Mouse (Mus musculus): ENCODE data around the gene Morn2.

- TF ChIP-seq CTCF (IDR thresholded peaks at IDR 0.05; ENCODE audit: low read depth, low read length) (no peak), GATA1 (IDR thresholded peaks at IDR 0.05; ENCODE audit: borderline replicate concordance, low read length) (no peak), POLR2AphosphoS5 (IDR thresholded peaks at IDR 0.05; ENCODE audit: insufficient replicate concordance, low read depth, low read length) (no peak), TAL1 (conservative IDR thresholded peaks at IDR 0.05; ENCODE audit: low read depth, low read length) (no peak)
These were observed 5.6 kb upstream of the Morn2 start for GRCm38 (mm10) chr17:80284446-80284845.
